Mouse (Mus musculus): Measurements from ENCODE around the gene Max. TPM values are rescaled to one million over a fixed set of nuclear protein-coding genes. Genes with fewer than 3 reads are reported as not detected.

Max gene
- total RNA-seq, 2 experiments from 2014 or later = 125 to 130 TPM

DNA sequence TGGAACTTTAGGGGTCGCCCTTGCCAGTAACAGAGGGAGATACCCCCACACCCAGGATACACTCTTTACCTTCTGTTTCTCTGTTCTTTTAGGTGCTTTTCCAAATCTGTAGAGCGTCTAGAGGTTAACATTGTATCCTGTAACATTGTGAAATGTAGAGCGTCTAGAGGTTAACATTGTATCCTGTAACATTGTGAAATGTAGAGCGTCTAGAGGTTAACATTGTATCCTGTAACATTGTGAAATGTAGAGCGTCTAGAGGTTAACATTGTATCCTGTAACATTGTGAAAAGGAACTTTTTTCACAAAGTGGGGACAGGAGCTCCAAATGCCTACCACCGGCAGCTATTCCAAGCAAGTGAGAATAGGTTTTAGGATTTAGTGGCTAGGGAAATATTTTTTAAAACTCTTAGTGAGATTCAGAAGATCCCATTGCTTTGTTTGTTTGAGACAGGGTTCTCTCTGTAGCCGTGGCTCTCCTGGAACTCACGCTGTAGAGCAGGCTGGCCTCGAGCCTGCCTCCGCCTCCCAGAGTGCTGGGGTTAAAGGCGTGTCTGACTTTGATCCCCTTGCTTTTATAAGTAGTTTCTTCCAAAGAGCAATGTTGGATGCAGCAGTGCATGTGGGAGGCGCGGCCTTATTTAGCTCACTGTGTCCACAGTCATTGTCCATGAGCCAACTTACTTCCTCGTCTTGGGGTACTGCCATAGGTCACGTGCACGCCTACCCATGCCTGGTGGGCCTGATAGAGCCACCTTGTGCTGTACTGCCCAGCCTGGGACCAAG, 68.9 kb downstream of the Max start:
- ATAC-seq (ENCODE audit: poor library complexity, severe bottlenecking) = peak; percentile 89

DNA sequence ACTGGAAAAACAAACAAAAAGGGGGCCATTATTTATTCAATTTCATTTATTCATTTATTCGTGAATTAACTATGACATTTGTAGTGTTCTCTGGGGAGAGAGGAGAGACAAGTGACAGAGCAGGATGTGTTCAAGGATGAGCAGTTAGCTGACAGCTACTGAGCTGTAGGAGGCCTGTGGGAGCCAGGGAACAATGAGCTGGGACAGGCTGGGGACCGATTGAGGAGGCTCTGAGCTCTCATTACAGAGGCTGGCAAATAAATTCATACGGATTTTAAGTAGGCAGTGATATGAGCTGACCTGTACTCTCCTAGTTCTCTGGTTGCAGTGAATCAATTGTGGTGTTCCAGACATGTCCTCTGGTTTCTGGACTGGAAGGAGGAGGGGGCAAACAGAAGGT, 70.8 kb downstream of the Max start:
- no peak for ATAC-seq (ENCODE audit: poor library complexity, severe bottlenecking)

DNA sequence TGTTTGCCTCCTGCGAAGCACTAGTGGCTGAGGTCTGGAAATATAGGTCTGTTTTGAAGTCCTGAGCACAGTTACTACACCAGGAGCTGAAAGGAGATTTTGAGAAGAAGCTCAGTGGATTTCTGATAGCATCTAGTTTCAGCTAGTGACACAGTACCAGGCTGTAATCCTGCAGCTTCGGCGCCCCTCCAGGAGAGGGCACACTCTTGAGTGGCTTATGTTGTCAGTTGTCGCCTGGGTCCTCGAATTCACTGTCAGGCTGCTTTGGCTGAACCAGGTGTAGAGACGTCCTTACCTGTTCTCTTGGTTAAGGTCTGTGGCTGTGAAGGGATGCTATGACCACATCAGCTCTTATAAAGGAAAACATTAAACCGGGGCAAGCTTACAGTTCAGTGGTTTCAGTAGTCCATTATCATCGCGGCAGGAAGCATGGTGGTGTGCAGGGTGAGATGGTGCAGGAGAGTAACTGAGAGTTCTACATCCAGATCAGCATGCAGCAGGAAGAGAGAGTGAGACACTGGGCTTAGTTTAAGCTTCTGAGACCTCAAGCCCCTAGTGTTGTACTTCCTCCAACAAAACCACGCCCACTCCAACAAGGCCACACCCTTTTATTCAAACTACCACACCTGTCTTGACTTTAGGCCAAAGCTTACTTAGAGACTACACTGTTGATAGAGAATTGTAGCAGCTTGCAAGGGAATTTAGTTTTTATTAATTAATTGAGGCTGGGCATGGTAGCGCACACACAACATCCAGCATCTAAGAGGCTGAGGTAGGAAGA, 72.4 kb downstream of the Max start:
- no peak for ATAC-seq (ENCODE audit: poor library complexity, severe bottlenecking)

DNA sequence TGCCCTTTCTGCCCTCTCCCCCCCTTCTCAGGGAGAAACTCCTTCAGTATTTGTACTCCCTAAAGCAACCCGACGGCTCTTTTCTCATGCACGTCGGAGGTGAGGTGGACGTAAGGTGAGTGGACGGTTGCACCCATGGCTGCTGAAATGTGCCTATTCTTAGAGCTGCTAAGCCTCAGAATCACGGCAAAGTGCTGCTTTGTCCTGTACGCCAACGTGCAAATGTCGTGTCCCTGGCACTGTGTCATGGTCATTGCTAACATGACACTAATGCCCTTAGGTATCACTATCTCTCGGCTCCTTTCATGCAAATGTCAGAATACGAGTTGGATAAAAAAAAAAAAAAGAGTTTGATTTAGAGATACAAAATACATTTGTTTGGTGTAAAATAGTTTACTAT, 74.1 kb downstream of the Max start:
- no peak for ATAC-seq (ENCODE audit: poor library complexity, severe bottlenecking)

Other genes with a start within 250 kb of the Max start
- 43.5 and 78.3 TPM in 2 replicates for gene Churc1, start 196.7 kb downstream of the Max start, total RNA-seq (2015)
- gene Churc1, start 196.7 kb downstream of the Max start, total RNA-seq (2017) = 32.6 and 37.0 TPM in 2 replicates
- 3.1 and 5.2 TPM in 2 replicates for gene Fntb, start 196.6 kb downstream of the Max start, total RNA-seq (2015)
- 2.2 and 2.8 TPM in 2 replicates for gene Fntb, start 196.6 kb downstream of the Max start, total RNA-seq (2017)
- not detected in 2 replicates for gene Gpx2, start 166.6 kb downstream of the Max start, total RNA-seq (2015)
- not detected in 2 replicates for gene Gpx2, start 166.6 kb downstream of the Max start, total RNA-seq (2017)
- not detected in 2 replicates for gene Rab15, start 139.3 kb downstream of the Max start, total RNA-seq (2015)
- gene Rab15, start 139.3 kb downstream of the Max start, total RNA-seq (2017) = not detected in 2 replicates